Comparison of ENCODE assay signal across 13 mouse cellular contexts in the genomic region with DNA sequence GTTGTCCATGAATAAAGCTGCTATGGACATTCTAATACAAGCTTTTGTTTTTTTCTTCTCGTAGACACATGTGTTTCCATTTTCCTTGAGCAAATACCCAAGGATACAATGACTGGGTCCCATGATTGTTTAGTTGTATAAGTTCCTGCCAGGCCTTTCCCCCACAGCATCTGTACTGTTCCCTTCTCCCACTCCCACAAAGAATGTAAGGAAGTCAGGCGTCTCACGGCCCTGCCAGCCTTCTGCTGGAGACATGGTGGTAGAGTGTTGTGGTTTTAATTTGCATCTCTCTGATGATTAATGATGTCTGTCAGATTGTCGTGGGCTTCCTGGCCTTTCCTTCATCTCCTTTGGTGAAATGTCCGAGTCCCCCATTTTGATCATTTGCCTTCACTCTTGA. TPM values are rescaled to one million over a fixed set of nuclear protein-coding genes. Genes with fewer than 3 reads are reported as not detected.
A peak's percentile ranks its signal among the peaks of the same experiment; 100 is the strongest.
DNase-seq lines count a peak whose midpoint lies in the region; ATAC-seq lines count a peak whose summit lies in the region.
"Had no signal": no experiment of that assay in that cellular context is flagged by ENCODE, and none has a peak within 500 bp of the region (broad histone marks: within the 10 kb centered on the region; RNA-seq: fewer than 3 reads in every experiment).

No protein-coding gene starts in this region.

- intact Hi-C loops in left cerebral cortex, postnatal 36 days (cut with DNase I), result no loop called here

- 0 out of 2 replicates have a peak overlapping the region, but pooled peaks have one; percentile 15 for H3K27ac ChIP-seq in brown adipose tissue, adult 24 weeks (replicated peaks; ENCODE audit: low read depth, low read length)
- H3K27ac ChIP-seq in limb, embryonic 12.5 days, result peak overlapping the region; percentile 92

- no peak overlapping the region for H3K9ac ChIP-seq in limb, embryonic 12.5 days (replicated peaks)

- H3K27me3 ChIP-seq in limb, embryonic 12.5 days, result no peaks in the 10 kb centered on the region

- WGBS in limb, embryonic 12.5 days, result 18% methylated on average over 5 of the region's 5 CpGs

- no peak for ATAC-seq in limb, embryonic 12.5 days (ENCODE audit: insufficient number of reproducible peaks, insufficient read depth, low FRiP score, low TSS enrichment, low read depth)
- ATAC-seq: CD4-positive, CD25-positive, alpha-beta regulatory T cell, adult 4 months; intestine, embryonic 16.5 days had no signal

- no peaks in the 10 kb centered on the region for H3K9me3 ChIP-seq in limb, embryonic 12.5 days

- DNase-seq in heart, adult 11 months, result peak; percentile 67
- no peak for DNase-seq in heart, adult 8-10 months (ENCODE audit: low spot score)
- DNase-seq in left cerebral cortex, postnatal 36 days (ENCODE audit: low spot score in 2 of 2), result peak; percentile 30 to 42
- no peak for DNase-seq in left cerebral cortex, adult 9 months (ENCODE audit: low spot score in 2 of 2)
- no peak for DNase-seq in urinary bladder, postnatal 25 days (ENCODE audit: low spot score)
- no peak for DNase-seq in spleen, postnatal 36 days (ENCODE audit: low spot score in 2 of 2)
- DNase-seq: liver; midbrain, embryonic 14.5 days had no signal

- H3K4me3 ChIP-seq in brown adipose tissue, adult 24 weeks (ENCODE audit: insufficient read depth, low read depth, low read length), result no peak overlapping the region
- no peak overlapping the region for H3K4me3 ChIP-seq in limb, embryonic 12.5 days (replicated peaks)
- H3K4me3 ChIP-seq: erythroblast, embryonic 14.5 days had no signal

- H3K4me1 ChIP-seq in brown adipose tissue, adult 24 weeks (ENCODE audit: control insufficient read depth, insufficient read depth, insufficient read length, low read length), result peaks cover 14% of the 10 kb centered on the region
- peaks cover 87% of the 10 kb centered on the region for H3K4me1 ChIP-seq in limb, embryonic 12.5 days (replicated peaks)

- peaks cover 28% of the 10 kb centered on the region for H3K36me3 ChIP-seq in limb, embryonic 12.5 days

- H3K4me2 ChIP-seq in limb, embryonic 12.5 days, result peak overlapping the region; percentile 18

RNA-seq across cellular contexts. Expression of a gene that starts 7.7 kb away (rescaled TPM):
- 10 to 100 TPM; 14.3 to 28.1 (median 19.6) TPM for total RNA-seq in heart, adult 8-10 months (2022)
- total RNA-seq in left cerebral cortex, postnatal 36 days (2021), result 10 to 100 TPM; 16.2 to 17.3 TPM
- 4.7 and 12.9 TPM in 2 replicates for polyA plus RNA-seq in brown adipose tissue, adult 24 weeks (2012; ENCODE audit: insufficient read depth, insufficient read length, missing spikeins)
- 25.4 and 25.6 TPM in 2 replicates for polyA plus RNA-seq in limb, embryonic 12.5 days (2016; fragmentation: Nextera tagmentation; extraction: Ambion mirVana)

Comparison
In these comparisons a context has a peak if more than half of its experiments do, and no peak if none do; other contexts are left out.
1. DNase-seq: peak in heart, adult 11 months (single experiment) and left cerebral cortex, postnatal 36 days (2 of 2); none in heart, adult 8-10 months (single experiment), left cerebral cortex, adult 9 months (0 of 2), urinary bladder, postnatal 25 days (single experiment) and spleen, postnatal 36 days (0 of 2).